Mouse (Mus musculus) testis, postnatal 10 days (tissue): ENCODE results near the gene Cad.
"Not testable (repeated sequence)": the region's sequence is repeated elsewhere in the genome, so short reads cannot be mapped to it uniquely, and the experiment has no call there.

ENCODE experiments used
- DNase-seq: peaks from one replicate; pipeline ENCODE4 v3.0.0; 2021; ENCODE audit warnings: low spot score

Cad gene

GRCm38 (mm10) chr5:31054261-31055215 lies at the start of gene Cad:
Cad (plus strand) TSS chr5:31054780.
- DNase-seq, result peak; percentile 98

GRCm38 (mm10) chr5:31012737-31013136 lies 41.8 kb upstream of the Cad start:
- DNase-seq, result no peak

GRCm38 (mm10) chr5:31015913-31016312 lies 38.7 kb upstream of the Cad start:
- DNase-seq, result no peak

- DNase-seq, result not testable (repeated sequence)
Observed at GRCm38 (mm10) chr5:31021790-31022189, 32.8 kb upstream of the Cad start.

GRCm38 (mm10) chr5:31022690-31023089 lies 31.9 kb upstream of the Cad start:
- no peak for DNase-seq

GRCm38 (mm10) chr5:31023254-31023653 lies 31.3 kb upstream of the Cad start:
- DNase-seq, result no peak

GRCm38 (mm10) chr5:31024641-31025040 lies 29.9 kb upstream of the Cad start:
- DNase-seq, result no peak

- no peak for DNase-seq
Observed at GRCm38 (mm10) chr5:31030926-31031325, 23.7 kb upstream of the Cad start.

- DNase-seq, result no peak
Observed at GRCm38 (mm10) chr5:31031508-31031907, 23.1 kb upstream of the Cad start.

- no peak for DNase-seq
Observed at GRCm38 (mm10) chr5:31034669-31035068, 19.9 kb upstream of the Cad start.

GRCm38 (mm10) chr5:31036556-31036955 lies 18.0 kb upstream of the Cad start:
- not testable (repeated sequence) for DNase-seq

GRCm38 (mm10) chr5:31038171-31038845 lies 16.3 kb upstream of the Cad start:
- no peak for DNase-seq

GRCm38 (mm10) chr5:31046416-31046815 lies 8.2 kb upstream of the Cad start:
- DNase-seq, result no peak

- DNase-seq, result no peak
Observed at GRCm38 (mm10) chr5:31047074-31047473, 7.5 kb upstream of the Cad start.

- DNase-seq, result peak; percentile 99
Observed at GRCm38 (mm10) chr5:31047848-31048762, 6.5 kb upstream of the Cad start, which contains the start of gene Atraid. Atraid (plus strand) TSS chr5:31048312.

GRCm38 (mm10) chr5:31048763-31049641 lies 5.6 kb upstream of the Cad start, which contains the start of gene Slc5a6:
Slc5a6 (minus strand) TSS chr5:31048924.
- no peak for DNase-seq

GRCm38 (mm10) chr5:31050427-31050826 lies 4.2 kb upstream of the Cad start:
- DNase-seq, result no peak

GRCm38 (mm10) chr5:31053728-31054127 lies 852 bp upstream of the Cad start:
- not testable (repeated sequence) for DNase-seq

GRCm38 (mm10) chr5:31055216-31056140 lies 898 bp downstream of the Cad start:
- DNase-seq, result no peak

- no peak for DNase-seq
Observed at GRCm38 (mm10) chr5:31069810-31070209, 15.2 kb downstream of the Cad start.
